In genomic region chr17:28875316-28875715, GRCm38 (mm10) we compare ENCODE assay signal across 8 mouse cellular contexts. TPM values are rescaled to one million over a fixed set of nuclear protein-coding genes. Genes with fewer than 3 reads are reported as not detected.
A peak's percentile ranks its signal among the peaks of the same experiment; 100 is the strongest.
DNase-seq lines count a peak whose midpoint lies in the region; ATAC-seq and TF ChIP-seq lines count a peak whose summit lies in the region.

No protein-coding gene starts in this region.

- H3K9me3 ChIP-seq in liver, embryonic 12.5 days (replicated peaks): no peaks in the 10 kb centered on the region
- no peaks in the 10 kb centered on the region for H3K9me3 ChIP-seq in embryonic facial prominence, embryonic 11.5 days (replicated peaks; ENCODE audit: control insufficient read depth, low read length)
- H3K9me3 ChIP-seq in heart, embryonic 15.5 days (replicated peaks): no peaks in the 10 kb centered on the region
- H3K9me3 ChIP-seq in hindbrain, embryonic 13.5 days: no peaks in the 10 kb centered on the region

- H3K27me3 ChIP-seq in liver, adult 2 months (ENCODE audit: control insufficient read depth, insufficient read depth, low read length): no peaks in the 10 kb centered on the region
- peaks cover 66% of the 10 kb centered on the region for H3K27me3 ChIP-seq in liver, embryonic 12.5 days (replicated peaks)
- H3K27me3 ChIP-seq in embryonic facial prominence, embryonic 11.5 days (ENCODE audit: control insufficient read depth, insufficient read depth, low read length): no peaks in the 10 kb centered on the region
- peaks cover 5% of the 10 kb centered on the region for H3K27me3 ChIP-seq in heart, embryonic 15.5 days
- 0 out of 2 replicates have a peak, but pooled peaks cover 11% of the 10 kb centered on the region for H3K27me3 ChIP-seq in hindbrain, embryonic 13.5 days

- H3K36me3 ChIP-seq in liver, adult 2 months (ENCODE audit: control insufficient read depth, insufficient read depth, low read length): no peaks in the 10 kb centered on the region
- no peaks in the 10 kb centered on the region for H3K36me3 ChIP-seq in liver, embryonic 12.5 days
- H3K36me3 ChIP-seq in embryonic facial prominence, embryonic 11.5 days (replicated peaks; ENCODE audit: control insufficient read depth, insufficient read depth, low read depth, low read length): no peaks in the 10 kb centered on the region
- no peaks in the 10 kb centered on the region for H3K36me3 ChIP-seq in heart, embryonic 15.5 days
- H3K36me3 ChIP-seq in hindbrain, embryonic 13.5 days: no peaks in the 10 kb centered on the region

- 29% methylated on average over 8 of the region's 8 CpGs for WGBS in liver, adult 2 months
- 45% methylated on average over 8 of the region's 8 CpGs for WGBS in liver, embryonic 12.5 days (ENCODE audit: insufficient replicate concordance)
- WGBS in embryonic facial prominence, embryonic 11.5 days: 46% methylated on average over 8 of the region's 8 CpGs
- WGBS in heart, embryonic 15.5 days: 31% methylated on average over 8 of the region's 8 CpGs
- WGBS in hindbrain, embryonic 13.5 days: 50% methylated on average over 8 of the region's 8 CpGs

- H3K4me2 ChIP-seq in liver, embryonic 12.5 days: no peak overlapping the region
- no peak overlapping the region for H3K4me2 ChIP-seq in embryonic facial prominence, embryonic 11.5 days (ENCODE audit: low read depth, low read length)
- 0 out of 2 replicates have a peak overlapping the region, but pooled peaks have one; percentile 22 for H3K4me2 ChIP-seq in heart, embryonic 15.5 days
- no peak overlapping the region for H3K4me2 ChIP-seq in hindbrain, embryonic 13.5 days

- H3K4me3 ChIP-seq in liver, adult 2 months (ENCODE audit: insufficient read depth, low read depth, low read length): no peak overlapping the region
- no peak overlapping the region for H3K4me3 ChIP-seq in liver, embryonic 12.5 days
- H3K4me3 ChIP-seq in embryonic facial prominence, embryonic 11.5 days (ENCODE audit: low read depth, low read length): no peak overlapping the region
- no peak overlapping the region for H3K4me3 ChIP-seq in heart, embryonic 15.5 days
- no peak overlapping the region for H3K4me3 ChIP-seq in hindbrain, embryonic 13.5 days

- no peak for ATAC-seq in liver, embryonic 12.5 days
- ATAC-seq in embryonic facial prominence, embryonic 11.5 days (replicated peaks; ENCODE audit: insufficient number of reproducible peaks, low FRiP score, low TSS enrichment, low read depth): no peak
- ATAC-seq in heart, embryonic 15.5 days (replicated peaks; ENCODE audit: insufficient number of reproducible peaks, insufficient read depth, low FRiP score, low read depth): peak; percentile 71
- no peak for ATAC-seq in hindbrain, embryonic 13.5 days (ENCODE audit: low FRiP score)

- no peak for TF ChIP-seq CTCF in liver, adult 2 months (IDR thresholded peaks at IDR 0.05; ENCODE audit: low read depth, low read length)

- DNase-seq in liver, adult 2 months (ENCODE audit: extremely low read depth, low read depth, low spot score): peak; percentile 81
- DNase-seq in embryonic facial prominence, embryonic 11.5 days (ENCODE audit: low spot score): peak; percentile 54
- peak; percentile 68 to 77 for DNase-seq in layer of hippocampus, postnatal 14 days (ENCODE audit: low spot score in 2 of 2)
- DNase-seq in lung, postnatal 4 days: peak; percentile 47 to 71
- no peak for DNase-seq in thymus, postnatal 0 days (ENCODE audit: low spot score)

- H3K9ac ChIP-seq in liver, adult 2 months (ENCODE audit: low read depth, low read length): no peak overlapping the region
- H3K9ac ChIP-seq in liver, embryonic 12.5 days: no peak overlapping the region
- no peak overlapping the region for H3K9ac ChIP-seq in embryonic facial prominence, embryonic 11.5 days (replicated peaks; ENCODE audit: low read length)
- H3K9ac ChIP-seq in heart, embryonic 15.5 days: no peak overlapping the region
- H3K9ac ChIP-seq in hindbrain, embryonic 13.5 days: no peak overlapping the region

- peaks cover 10% of the 10 kb centered on the region for H3K4me1 ChIP-seq in liver, adult 2 months (ENCODE audit: control insufficient read depth, insufficient read depth, low read length)
- peaks cover 21% of the 10 kb centered on the region for H3K4me1 ChIP-seq in liver, embryonic 12.5 days
- no peaks in the 10 kb centered on the region for H3K4me1 ChIP-seq in embryonic facial prominence, embryonic 11.5 days (ENCODE audit: control insufficient read depth, insufficient read depth, low read length)
- H3K4me1 ChIP-seq in heart, embryonic 15.5 days (replicated peaks): peaks cover 21% of the 10 kb centered on the region
- peaks cover 12% of the 10 kb centered on the region for H3K4me1 ChIP-seq in hindbrain, embryonic 13.5 days (replicated peaks)

- TF ChIP-seq POLR2A in liver, adult 2 months (IDR thresholded peaks at IDR 0.05; ENCODE audit: extremely low read depth, insufficient read depth, low read length): no peak

- no peak overlapping the region for H3K27ac ChIP-seq in liver, adult 2 months (replicated peaks; ENCODE audit: insufficient read depth, low read depth, low read length)
- no peak overlapping the region for H3K27ac ChIP-seq in liver, embryonic 12.5 days
- H3K27ac ChIP-seq in embryonic facial prominence, embryonic 11.5 days (replicated peaks; ENCODE audit: low read depth, low read length): no peak overlapping the region
- H3K27ac ChIP-seq in heart, embryonic 15.5 days: peak overlapping the region; percentile 24
- H3K27ac ChIP-seq in hindbrain, embryonic 13.5 days: no peak overlapping the region

- H3K79me2 ChIP-seq in liver, adult 2 months (ENCODE audit: control insufficient read depth, insufficient read depth, low read length): no peaks in the 10 kb centered on the region

RNA-seq across cellular contexts. Expression of gene Pnpla1, which starts 17.1 kb away (rescaled TPM):
- total RNA-seq in liver, adult 2 months (2014; rRNA removed): not detected in 2 replicates
- not detected in 2 replicates for polyA plus RNA-seq in liver, adult 2 months (2012; rRNA removed)
- polyA plus RNA-seq in liver, embryonic 12.5 days (2016; fragmentation: Nextera tagmentation; extraction: Ambion mirVana): not detected in 2 replicates
- not detected in 2 replicates for polyA plus RNA-seq in embryonic facial prominence, embryonic 11.5 days (2014; fragmentation: Nextera tagmentation; extraction: Ambion mirVana)
- not detected in 2 replicates for polyA plus RNA-seq in heart, embryonic 15.5 days (2015; fragmentation: Nextera tagmentation; extraction: Ambion mirVana)
- total RNA-seq in layer of hippocampus, postnatal 14 days (2021): under 1 TPM; 0.18 to 0.26 TPM
- 0.08 TPM in 1 of 2 replicates, not detected in the other for polyA plus RNA-seq in hindbrain, embryonic 13.5 days (2015; fragmentation: Nextera tagmentation; extraction: Ambion mirVana)
- 0.10 TPM in 1 of 2 replicates, not detected in the other for polyA plus RNA-seq in thymus, postnatal 0 days (2015; fragmentation: Nextera tagmentation; extraction: Ambion mirVana)

RNA-seq across cellular contexts. Expression of gene 4930539E08Rik, which starts 39.8 kb away (rescaled TPM):
- 0.09 and 0.47 TPM in 2 replicates for total RNA-seq in liver, adult 2 months (2014; rRNA removed)
- polyA plus RNA-seq in liver, adult 2 months (2012; rRNA removed): 0.10 and 0.11 TPM in 2 replicates
- polyA plus RNA-seq in liver, embryonic 12.5 days (2016; fragmentation: Nextera tagmentation; extraction: Ambion mirVana): 0.17 and 0.25 TPM in 2 replicates
- polyA plus RNA-seq in embryonic facial prominence, embryonic 11.5 days (2014; fragmentation: Nextera tagmentation; extraction: Ambion mirVana): 0.13 and 0.46 TPM in 2 replicates
- 0.04 and 0.30 TPM in 2 replicates for polyA plus RNA-seq in heart, embryonic 15.5 days (2015; fragmentation: Nextera tagmentation; extraction: Ambion mirVana)
- total RNA-seq in layer of hippocampus, postnatal 14 days (2021): 1 to 10 TPM; 3.2 to 3.8 TPM
- polyA plus RNA-seq in hindbrain, embryonic 13.5 days (2015; fragmentation: Nextera tagmentation; extraction: Ambion mirVana): 0.31 and 0.57 TPM in 2 replicates
- polyA plus RNA-seq in thymus, postnatal 0 days (2015; fragmentation: Nextera tagmentation; extraction: Ambion mirVana): 1.4 and 2.2 TPM in 2 replicates
